Mouse (Mus musculus): ENCODE data around the gene Npepl1.

DNA sequence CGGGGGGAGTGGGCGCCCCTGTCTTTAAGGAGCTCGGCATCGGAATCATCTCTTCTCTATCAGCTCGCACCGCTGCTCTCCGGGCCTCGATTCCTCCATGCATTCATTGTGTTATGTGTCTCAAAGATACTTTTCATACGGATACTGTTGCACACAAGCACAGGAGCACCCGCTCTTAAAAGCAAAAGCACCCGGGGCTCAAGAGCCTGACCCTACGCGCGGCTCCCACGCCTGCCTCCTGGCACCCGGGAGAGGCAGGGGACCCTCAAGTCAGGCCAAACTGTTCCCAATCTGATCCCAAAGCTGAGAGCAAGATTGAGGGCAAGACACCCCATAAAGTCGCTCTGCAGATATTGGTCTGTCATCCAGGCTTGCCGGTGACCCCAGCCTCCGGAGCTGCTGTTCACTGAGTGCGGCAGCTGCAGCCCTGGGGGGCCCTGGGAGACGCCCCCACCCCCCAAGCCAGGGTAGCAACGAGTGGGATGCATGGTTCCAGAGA lies 35.0 kb upstream of the Npepl1 start:
- TF ChIP-seq CTCF (IDR thresholded peaks at IDR 0.05; ENCODE audit: insufficient read depth, low read depth, low read length) (no peak), POLR2A (IDR thresholded peaks at IDR 0.05; ENCODE audit: insufficient read depth, low read depth, low read length) (no peak)

All from olfactory bulb, adult 2 months (tissue).